Mouse (Mus musculus) kidney, postnatal 0 days (tissue): Measurements from ENCODE around the gene Atp2b1. TPM values are rescaled to one million over a fixed set of nuclear protein-coding genes. Genes with fewer than 3 reads are reported as not detected.
A peak's percentile ranks its signal among the peaks of the same experiment; 100 is the strongest.

ENCODE experiments used
- ATAC-seq: fragments of 200-750 bp; cut with Nextera tagmentation; replicated peaks from 2 replicates; pipeline ENCODE4 v1.8.0; 2017; ENCODE audit warnings: low read depth, moderate number of reproducible peaks, moderate TSS enrichment, moderate library complexity; ENCODE audit not compliant: low FRiP score
- DNase-seq: peaks from one replicate; pipeline ENCODE4 v3.0.0-alpha.2; 2016; ENCODE audit warnings: low spot score
- H3K27ac ChIP-seq: fragments of 300-500 bp; sonication (generic); 2 replicates; pipeline ENCODE4 v1.5.1; 2014; ENCODE audit warnings: mild to moderate bottlenecking
- H3K27me3 ChIP-seq: fragments of 300-500 bp; sonication (generic); 2 replicates; pipeline ENCODE4 v1.6.1; 2014; ENCODE audit warnings: low read length, mixed read lengths; ENCODE audit not compliant: insufficient read depth
- H3K36me3 ChIP-seq: fragments of 300-500 bp; sonication (generic); 2 replicates; pipeline ENCODE4 v1.6.1; 2014; ENCODE audit warnings: low read length, mixed read lengths; ENCODE audit not compliant: insufficient read depth
- H3K4me1 ChIP-seq: fragments of 300-500 bp; sonication (generic); replicated peaks from 2 replicates; pipeline ENCODE4 v1.6.1; 2014; ENCODE audit warnings: antibody characterized with exemption, low read length, mixed read lengths; ENCODE audit not compliant: insufficient read depth
- H3K4me2 ChIP-seq: fragments of 300-500 bp; sonication (generic); 2 replicates; pipeline ENCODE4 v1.6.1; 2014; ENCODE audit warnings: mild to moderate bottlenecking, low read length, moderate library complexity, mixed read lengths
- H3K4me3 ChIP-seq: fragments of 300-500 bp; sonication (generic); replicated peaks from 2 replicates; pipeline ENCODE4 v1.5.1; 2014; ENCODE audit warnings: low read depth, low read length
- H3K9ac ChIP-seq: fragments of 300-500 bp; sonication (generic); 2 replicates; pipeline ENCODE4 v1.6.1; 2014; ENCODE audit warnings: low read depth, low read length
- H3K9me3 ChIP-seq: fragments of 300-500 bp; sonication (generic); replicated peaks from 2 replicates; pipeline ENCODE4 v1.6.1; 2016; ENCODE audit warnings: low read length, inconsistent platforms, mixed read lengths
- CTCF ChIP-seq: IDR thresholded peaks from 2 replicates; pipeline ENCODE4 v1.5.1; 2016; ENCODE audit warnings: antibody characterized with exemption, low read depth, mild to moderate bottlenecking, moderate library complexity
- WGBS: fragments of 180-500 bp; shearing (Covaris S2); extraction: QIAGEN DNeasy Blood & Tissue Kit; methylation state at CpG from one replicate; pipeline ENCODE4 v1.1.7; 2014; 5-methylcytosine and 5-hydroxymethylcytosine counted together
- polyA plus RNA-seq: library from polyadenylated mRNA; unstranded; fragments of >200 nt; fragmentation: Nextera tagmentation; extraction: Ambion mirVana; gene quantifications from 2 replicates; pipeline ENCODE4 v1.2.1, GENCODE M21; 2015

The Atp2b1 gene
- polyA plus RNA-seq, 1 experiment from 2014 or later = 167 TPM

DNA sequence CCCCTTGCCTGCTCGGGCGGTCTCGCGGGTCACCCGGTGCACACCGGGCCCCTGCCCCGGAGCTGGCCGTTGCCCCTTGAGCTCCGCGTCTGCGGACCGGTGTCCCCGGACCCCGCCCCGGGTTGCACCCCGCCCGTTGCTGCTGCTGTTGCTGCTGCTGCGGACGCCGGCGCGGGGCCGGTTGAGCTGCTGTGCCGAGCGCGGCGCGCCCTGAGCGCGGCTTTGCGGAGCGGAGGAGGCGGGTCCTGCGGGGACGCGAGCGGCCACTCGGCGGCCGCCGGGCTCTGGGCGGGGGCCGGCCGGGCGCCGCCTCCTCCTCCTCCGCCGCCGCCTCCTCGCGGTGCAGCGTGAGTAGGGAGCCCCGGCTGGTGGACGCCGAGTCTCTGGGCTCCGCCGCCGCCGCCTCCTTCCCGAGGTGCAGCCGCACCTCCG lies 620 bp downstream of the Atp2b1 start:
- Histone ChIP-seq H3K9ac (peak overlapping the region; percentile 96), H3K27me3 (no peaks in the 10 kb centered on the region), H3K9me3 (no peaks in the 10 kb centered on the region), H3K27ac (peak overlapping the region; percentile 99), H3K4me1 (peaks cover 4% of the 10 kb centered on the region; the same call in 1 of the 2 replicates), H3K4me2 (peak overlapping the region; percentile 86), H3K4me3 (peak overlapping the region; percentile 96), H3K36me3 (no peaks in the 10 kb centered on the region)
- WGBS = under 1% methylated on average over 43 of the region's 62 CpGs
- DNase-seq (peak; percentile 91), ATAC-seq (peak; percentile 83)
- peak; percentile 25; the same call in 1 of the 2 replicates for TF ChIP-seq CTCF

DNA sequence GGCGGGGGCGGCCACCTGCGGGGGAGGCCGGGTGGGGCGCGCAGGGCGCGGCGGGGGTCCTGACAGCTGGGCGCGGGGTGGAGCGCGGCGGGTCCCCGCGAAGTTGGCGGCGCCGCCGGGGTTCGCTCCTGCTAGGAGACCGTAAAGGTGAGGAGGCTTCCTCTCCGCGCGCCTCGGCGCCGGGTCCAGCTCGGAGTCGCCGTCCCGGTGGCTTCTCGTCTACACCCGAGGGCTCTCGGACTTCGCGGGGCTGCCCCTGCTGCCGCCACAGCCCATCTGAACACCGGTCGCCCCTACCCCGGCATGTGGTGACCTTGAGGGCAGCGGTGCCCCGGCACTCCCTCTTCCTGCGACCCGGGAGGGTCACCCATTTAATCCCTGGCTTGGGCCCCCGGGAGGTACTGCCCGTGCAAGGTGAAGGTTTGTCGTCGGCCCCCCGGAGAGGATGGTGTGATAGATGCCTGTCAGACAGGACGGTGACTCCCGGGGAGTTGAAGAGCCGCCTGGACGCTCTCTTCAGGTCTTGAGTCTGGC lies 1.3 kb downstream of the Atp2b1 start:
- Histone ChIP-seq H3K9me3 (no peaks in the 10 kb centered on the region), H3K4me2 (peak overlapping the region; percentile 86), H3K27me3 (no peaks in the 10 kb centered on the region), H3K4me1 (peaks cover 4% of the 10 kb centered on the region; the same call in 1 of the 2 replicates), H3K27ac (peak overlapping the region; percentile 99), H3K9ac (peak overlapping the region; percentile 96), H3K36me3 (no peaks in the 10 kb centered on the region), H3K4me3 (peak overlapping the region; percentile 96)
- ATAC-seq (no peak; the same call in 1 of the 2 replicates), DNase-seq (peak; percentile 28)
- TF ChIP-seq CTCF = no peak
- WGBS = under 1% methylated on average over 45 of the region's 54 CpGs

DNA sequence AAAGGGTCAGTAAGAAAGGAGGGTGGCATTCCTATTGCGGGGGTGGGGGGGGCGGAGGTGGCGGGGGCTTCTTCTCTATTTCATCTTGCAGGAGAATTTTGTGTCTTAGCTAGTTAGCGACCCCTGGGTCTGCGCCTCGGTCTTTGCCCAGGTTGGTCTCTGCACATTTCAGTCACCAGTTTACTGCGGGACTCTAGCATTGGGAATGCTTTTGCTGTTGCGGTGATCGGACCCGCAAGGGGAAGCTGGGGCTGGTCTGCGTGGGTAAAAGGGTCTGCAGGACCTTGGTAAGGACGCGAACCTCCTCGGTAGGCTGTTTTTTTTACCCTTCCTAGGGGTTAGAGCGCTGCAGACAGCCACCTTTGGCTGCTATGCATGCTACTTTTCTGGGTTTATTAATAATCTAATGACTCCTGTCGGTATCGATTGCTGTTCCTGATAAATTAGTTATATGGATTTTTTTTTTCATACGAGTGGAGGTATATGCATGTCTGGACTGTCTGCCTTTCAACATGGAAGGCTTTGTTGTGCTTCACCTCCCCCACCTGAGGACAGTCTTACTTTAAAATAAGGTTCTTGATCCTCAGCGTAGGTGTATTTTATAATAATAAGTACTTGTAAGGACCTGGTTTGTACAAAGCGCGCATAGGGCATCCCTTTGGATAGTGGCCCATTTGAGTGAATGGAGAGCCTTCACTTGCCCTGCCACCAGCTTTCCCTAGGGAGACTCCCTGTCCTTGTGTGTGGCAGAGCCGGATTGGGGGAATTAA lies 2.0 kb downstream of the Atp2b1 start:
- Histone ChIP-seq H3K4me3 (peak overlapping the region; percentile 96), H3K27ac (peak overlapping the region; percentile 47; the same call in 1 of the 2 replicates), H3K36me3 (no peaks in the 10 kb centered on the region), H3K27me3 (no peaks in the 10 kb centered on the region), H3K9me3 (no peaks in the 10 kb centered on the region), H3K4me1 (peaks cover 4% of the 10 kb centered on the region; the same call in 1 of the 2 replicates), H3K9ac (peak overlapping the region; percentile 96), H3K4me2 (peak overlapping the region; percentile 86)
- 6% methylated on average over 22 of the region's 22 CpGs for WGBS
- DNase-seq (peak; percentile 30), ATAC-seq (no peak)
- peak; percentile 5; the same call in 1 of the 2 replicates for TF ChIP-seq CTCF

DNA sequence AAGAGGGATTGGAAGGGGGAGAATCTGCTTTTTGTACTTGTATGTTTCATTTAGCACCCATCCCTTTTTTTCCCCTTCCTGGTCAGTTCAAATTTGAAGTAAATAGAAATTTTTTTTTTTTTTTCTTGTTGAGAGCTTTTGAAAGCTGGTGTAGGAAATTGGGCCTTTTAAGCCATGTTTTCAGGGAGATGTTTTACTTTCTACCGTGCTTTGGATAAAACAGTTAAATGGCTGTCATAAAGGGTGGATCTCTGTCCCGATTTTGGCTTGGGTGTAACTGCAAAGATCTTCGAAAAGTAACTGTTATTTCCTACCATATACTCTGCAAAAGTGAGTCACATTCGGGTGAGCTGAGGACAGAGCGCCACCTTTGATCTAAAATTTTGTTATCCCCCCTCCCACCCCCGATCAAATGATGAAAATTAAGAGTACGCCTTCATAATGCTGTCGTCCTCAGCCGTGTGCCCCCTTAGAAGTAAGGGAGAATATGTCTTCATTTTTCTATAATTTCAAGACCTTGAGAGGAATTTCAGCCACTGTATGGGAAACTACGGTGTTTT lies 2.7 kb downstream of the Atp2b1 start:
- Histone ChIP-seq H3K27me3 (no peaks in the 10 kb centered on the region), H3K4me1 (peaks cover 4% of the 10 kb centered on the region; the same call in 1 of the 2 replicates), H3K36me3 (no peaks in the 10 kb centered on the region), H3K9me3 (no peaks in the 10 kb centered on the region), H3K4me2 (peak overlapping the region; percentile 86), H3K4me3 (peak overlapping the region; percentile 96), H3K27ac (no peak overlapping the region), H3K9ac (no peak overlapping the region)
- DNase-seq = no peak
- 63% methylated on average over 10 of the region's 10 CpGs for WGBS
- no peak for TF ChIP-seq CTCF
- no peak for ATAC-seq

DNA sequence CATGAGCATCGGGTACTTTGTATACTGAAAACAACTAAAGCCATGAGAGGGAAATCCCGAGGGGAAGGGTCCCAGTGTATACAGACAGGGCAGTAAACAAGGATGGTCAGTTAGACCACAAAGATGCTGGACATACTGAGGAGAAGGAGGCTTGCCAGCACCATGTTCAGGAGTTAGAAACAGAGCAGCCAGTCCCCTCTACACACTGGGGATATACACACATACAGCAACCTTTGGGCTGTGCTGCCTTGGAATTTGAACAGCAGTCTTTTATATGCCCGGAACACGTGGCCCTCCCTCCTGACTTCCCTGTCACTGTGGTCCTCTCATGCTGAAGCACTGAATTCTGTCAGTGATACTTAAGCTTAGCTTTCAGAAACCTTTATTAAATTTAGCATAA lies 10.9 kb downstream of the Atp2b1 start:
- H3K4me3 ChIP-seq = no peak overlapping the region
- H3K27me3 ChIP-seq = no peaks in the 10 kb centered on the region
- H3K9me3 ChIP-seq = no peaks in the 10 kb centered on the region
- no peak overlapping the region for H3K27ac ChIP-seq
- no peak overlapping the region for H3K9ac ChIP-seq
- H3K4me2 ChIP-seq = no peak overlapping the region
- no peak for TF ChIP-seq CTCF
- WGBS = 75% methylated on average over 4 of the region's 4 CpGs
- DNase-seq = no peak
- no peaks in the 10 kb centered on the region for H3K36me3 ChIP-seq
- ATAC-seq = no peak
- H3K4me1 ChIP-seq = no peaks in the 10 kb centered on the region

DNA sequence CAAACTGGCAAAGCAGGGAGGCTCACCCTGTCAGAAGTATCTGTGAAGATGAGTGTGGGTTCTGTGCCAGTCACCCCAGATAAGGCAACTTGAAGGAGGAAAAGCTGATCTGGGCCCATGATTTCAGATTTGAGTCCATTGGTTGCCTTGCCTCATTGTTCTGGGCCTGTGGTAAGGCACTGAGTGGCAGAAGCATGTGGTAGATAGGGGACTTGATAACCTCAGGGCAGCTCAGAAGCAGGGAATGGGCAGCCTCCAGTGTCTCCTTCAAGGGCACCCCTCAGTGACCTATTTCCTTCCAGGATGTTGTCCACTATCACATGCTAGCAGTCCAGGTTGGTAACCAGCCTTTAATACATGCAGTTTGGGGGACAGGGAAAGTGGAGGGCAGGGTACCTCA lies 12.8 kb downstream of the Atp2b1 start:
- no peak for ATAC-seq
- no peaks in the 10 kb centered on the region for H3K27me3 ChIP-seq

More for the DNA sequence above, 12.8 kb downstream of the Atp2b1 start:
- Histone ChIP-seq H3K9me3 (no peaks in the 10 kb centered on the region), H3K36me3 (no peaks in the 10 kb centered on the region), H3K4me2 (no peak overlapping the region), H3K4me1 (no peaks in the 10 kb centered on the region), H3K27ac (no peak overlapping the region), H3K4me3 (no peak overlapping the region), H3K9ac (no peak overlapping the region)
- no peak for TF ChIP-seq CTCF
- DNase-seq = no peak
